Mouse (Mus musculus) heart, embryonic 16.5 days (tissue): ENCODE results near the gene Fabp7. TPM values are rescaled to one million over a fixed set of nuclear protein-coding genes. Genes with fewer than 3 reads are reported as not detected.

Experiments used
- ATAC-seq: fragments of 200-750 bp; cut with Nextera tagmentation; replicated peaks from 2 replicates; pipeline ENCODE4 v1.8.0; 2017; ENCODE audit warnings: moderate number of reproducible peaks; ENCODE audit not compliant: insufficient read depth, low FRiP score; ENCODE audit errors: extremely low read depth
- H3K27ac ChIP-seq: fragments of 300-500 bp; sonication (generic); 2 replicates; pipeline ENCODE4 v1.5.1; 2014; ENCODE audit warnings: mild to moderate bottlenecking, low read length, control low read depth, moderate library complexity
- H3K27me3 ChIP-seq: fragments of 300-500 bp; sonication (generic); 2 replicates; pipeline ENCODE4 v1.6.1; 2014; ENCODE audit warnings: low read length, mixed read lengths; ENCODE audit not compliant: control insufficient read depth, insufficient read depth
- H3K36me3 ChIP-seq: fragments of 300-500 bp; sonication (generic); 2 replicates; pipeline ENCODE4 v1.6.1; 2014; ENCODE audit not compliant: control insufficient read depth, insufficient read depth
- H3K4me1 ChIP-seq: fragments of 300-500 bp; sonication (generic); 2 replicates; pipeline ENCODE4 v1.6.1; 2014; ENCODE audit warnings: low read length, mixed read lengths; ENCODE audit not compliant: control insufficient read depth, insufficient read depth
- H3K4me2 ChIP-seq: fragments of 300-500 bp; sonication (generic); 2 replicates; pipeline ENCODE4 v1.6.1; 2014; ENCODE audit warnings: low read depth, mild to moderate bottlenecking, control low read depth, low read length
- H3K4me3 ChIP-seq: fragments of 300-500 bp; sonication (generic); 2 replicates; pipeline ENCODE4 v1.5.1; 2014; ENCODE audit warnings: mild to moderate bottlenecking, control low read depth, low read length
- H3K9ac ChIP-seq: fragments of 300-500 bp; sonication (generic); 2 replicates; pipeline ENCODE4 v1.6.1; 2014; ENCODE audit warnings: low read length, control low read depth
- H3K9me3 ChIP-seq: fragments of 300-500 bp; sonication (generic); replicated peaks from 2 replicates; pipeline ENCODE4 v1.6.1; 2016; ENCODE audit warnings: low read length; ENCODE audit not compliant: control insufficient read depth
- WGBS: fragments of 180-500 bp; shearing (Covaris S2); extraction: QIAGEN DNeasy Blood & Tissue Kit; methylation state at CpG from one replicate; pipeline ENCODE4 v1.1.7; 2014; 5-methylcytosine and 5-hydroxymethylcytosine counted together
- polyA plus RNA-seq: library from polyadenylated mRNA; unstranded; fragments of >200 nt; fragmentation: Nextera tagmentation; extraction: Ambion mirVana; gene quantifications from 2 replicates; pipeline ENCODE4 v1.2.1, GENCODE M21; 2015

The Fabp7 gene
- polyA plus RNA-seq, 1 experiment from 2014 or later, result 12.9 TPM

DNA sequence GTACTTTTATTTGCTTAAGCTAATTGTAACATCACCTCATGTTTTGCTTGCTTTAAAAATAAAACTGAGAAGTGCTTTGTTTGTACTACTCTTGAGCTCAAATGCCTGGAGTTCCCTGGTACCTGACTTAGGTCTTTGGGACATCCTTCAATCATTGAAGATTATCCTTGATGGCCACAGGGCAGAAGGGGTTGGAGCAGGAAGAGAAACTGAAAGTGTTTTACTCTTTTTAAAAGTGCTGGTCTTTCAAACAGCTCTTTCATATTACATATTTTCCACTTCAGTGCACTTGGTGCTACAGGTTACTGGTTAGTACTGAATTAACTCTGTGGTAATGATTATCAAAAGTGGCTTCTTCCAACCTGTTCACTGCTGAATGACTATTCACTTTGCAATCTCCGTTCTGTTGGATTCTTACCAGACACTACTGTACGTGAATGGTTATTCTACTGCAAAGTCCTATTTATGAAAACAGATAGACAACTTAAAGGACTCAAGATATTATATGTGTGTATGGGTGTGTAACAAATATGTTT is 29.4 kb upstream of the Fabp7 start:
- H3K4me3 ChIP-seq, result no peak overlapping the region
- no peaks in the 10 kb centered on the region for H3K4me1 ChIP-seq
- no peaks in the 10 kb centered on the region for H3K27me3 ChIP-seq
- H3K36me3 ChIP-seq, result no peaks in the 10 kb centered on the region
- H3K9me3 ChIP-seq, result 0 out of 2 replicates have a peak, but pooled peaks cover 4% of the 10 kb centered on the region
- no peak overlapping the region for H3K9ac ChIP-seq
- H3K4me2 ChIP-seq, result no peak overlapping the region
- WGBS, result 81% methylated on average over 2 of the region's 2 CpGs
- ATAC-seq, result no peak
- H3K27ac ChIP-seq, result no peak overlapping the region

DNA sequence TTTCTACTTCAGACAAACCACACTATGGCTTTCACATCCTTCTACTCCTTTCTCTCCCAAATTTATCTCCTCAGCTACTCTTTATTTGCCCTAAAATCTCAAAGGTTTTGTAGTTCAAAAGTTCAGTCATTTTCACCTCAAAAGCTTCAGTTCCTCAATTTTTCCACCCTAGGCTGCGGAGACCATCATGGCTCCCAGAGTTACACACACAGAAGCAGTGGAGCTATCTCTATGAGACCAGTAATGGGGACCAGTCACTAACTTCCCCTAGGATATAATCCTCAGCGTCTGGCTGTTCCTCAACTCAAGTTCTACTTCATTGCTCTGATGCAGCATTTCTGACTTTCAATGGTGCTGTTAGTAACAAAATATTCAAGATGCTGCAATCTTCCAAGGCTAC is 25.7 kb upstream of the Fabp7 start:
- Histone ChIP-seq H3K4me3 (no peak overlapping the region), H3K27me3 (no peaks in the 10 kb centered on the region), H3K9ac (no peak overlapping the region), H3K36me3 (no peaks in the 10 kb centered on the region), H3K27ac (no peak overlapping the region), H3K9me3 (0 out of 2 replicates have a peak, but pooled peaks cover 4% of the 10 kb centered on the region), H3K4me2 (no peak overlapping the region), H3K4me1 (no peaks in the 10 kb centered on the region; the same call in 1 of the 2 replicates)
- WGBS, result 83% methylated on average over 2 of the region's 2 CpGs
- ATAC-seq, result no peak

DNA sequence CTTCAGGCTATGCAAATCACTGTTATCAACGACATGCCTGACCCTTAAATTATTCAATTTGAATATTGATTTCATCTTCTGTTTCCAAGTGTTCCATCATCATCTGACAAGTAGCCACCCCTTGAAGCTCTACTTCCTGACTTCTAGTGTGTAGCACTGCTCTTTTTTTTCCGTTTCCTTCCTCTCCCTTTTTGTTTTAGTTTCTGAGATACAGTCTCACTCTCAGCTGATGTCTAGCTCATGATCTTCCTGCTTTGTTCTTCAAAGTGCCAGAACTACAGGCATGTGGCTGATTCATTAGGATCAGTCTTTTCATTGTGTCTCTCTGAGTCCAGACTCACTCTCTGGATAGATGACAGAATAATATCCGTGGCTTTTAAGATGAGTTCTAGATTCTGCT is 24.0 kb upstream of the Fabp7 start:
- Histone ChIP-seq H3K4me3 (no peak overlapping the region), H3K9me3 (0 out of 2 replicates have a peak, but pooled peaks cover 4% of the 10 kb centered on the region), H3K36me3 (no peaks in the 10 kb centered on the region), H3K27ac (no peak overlapping the region), H3K4me2 (no peak overlapping the region), H3K27me3 (no peaks in the 10 kb centered on the region), H3K4me1 (no peaks in the 10 kb centered on the region; the same call in 1 of the 2 replicates), H3K9ac (no peak overlapping the region)
- no peak for ATAC-seq
- WGBS, result 52% methylated on average over 3 of the region's 3 CpGs

DNA sequence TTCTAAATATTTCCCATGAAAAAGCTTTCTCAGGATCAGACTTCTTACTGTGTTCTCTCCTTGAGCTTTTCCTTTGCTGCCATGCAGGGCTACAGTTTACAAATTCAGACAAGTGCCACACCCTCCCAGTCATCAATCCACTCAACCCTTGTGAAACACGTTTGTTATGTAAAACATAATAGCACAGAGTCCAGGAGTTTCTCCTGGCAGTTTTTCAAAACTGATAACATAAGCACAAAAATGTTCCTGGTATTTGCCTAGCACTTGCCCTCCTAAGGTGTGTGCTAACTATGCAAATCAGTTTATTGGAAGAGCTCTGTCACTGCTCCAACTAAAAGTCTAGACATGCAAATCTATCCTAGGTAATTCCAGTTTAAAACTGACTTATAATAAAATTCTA is 21.6 kb upstream of the Fabp7 start:
- H3K9me3 ChIP-seq, result 0 out of 2 replicates have a peak, but pooled peaks cover 4% of the 10 kb centered on the region
- H3K4me1 ChIP-seq, result no peaks in the 10 kb centered on the region; the same call in 1 of the 2 replicates
- no peak overlapping the region for H3K27ac ChIP-seq
- WGBS, result 22% methylated on average over 1 of the region's 1 CpGs
- H3K36me3 ChIP-seq, result no peaks in the 10 kb centered on the region
- no peak for ATAC-seq
- H3K4me3 ChIP-seq, result no peak overlapping the region
- H3K4me2 ChIP-seq, result no peak overlapping the region
- no peak overlapping the region for H3K9ac ChIP-seq
- no peaks in the 10 kb centered on the region for H3K27me3 ChIP-seq

- Histone ChIP-seq H3K4me2 (no peak overlapping the region), H3K4me1 (peaks cover 6% of the 10 kb centered on the region), H3K36me3 (no peaks in the 10 kb centered on the region), H3K4me3 (no peak overlapping the region), H3K27ac (no peak overlapping the region), H3K27me3 (no peaks in the 10 kb centered on the region), H3K9ac (no peak overlapping the region), H3K9me3 (no peaks in the 10 kb centered on the region)
- 59% methylated on average over 12 of the region's 13 CpGs for WGBS
- ATAC-seq, result no peak
Observed at GRCm38 (mm10) chr10:57783289-57784130, 1.2 kb upstream of the Fabp7 start.

- no peaks in the 10 kb centered on the region for H3K27me3 ChIP-seq
- 26% methylated on average over 7 of the region's 7 CpGs for WGBS
- no peak overlapping the region for H3K27ac ChIP-seq
- H3K4me1 ChIP-seq, result peaks cover 6% of the 10 kb centered on the region
- no peak overlapping the region; the same call in 1 of the 2 replicates for H3K4me3 ChIP-seq
- H3K36me3 ChIP-seq, result no peaks in the 10 kb centered on the region
- no peaks in the 10 kb centered on the region for H3K9me3 ChIP-seq
- peak overlapping the region; percentile 11 for H3K4me2 ChIP-seq
- H3K9ac ChIP-seq, result no peak overlapping the region
- ATAC-seq, result no peak
Observed at GRCm38 (mm10) chr10:57784131-57784875, 378 bp upstream of the Fabp7 start.

- H3K27ac ChIP-seq, result no peak overlapping the region
- no peaks in the 10 kb centered on the region for H3K27me3 ChIP-seq
- H3K4me2 ChIP-seq, result no peak overlapping the region
- no peaks in the 10 kb centered on the region for H3K9me3 ChIP-seq
- H3K4me1 ChIP-seq, result peaks cover 6% of the 10 kb centered on the region
- H3K36me3 ChIP-seq, result no peaks in the 10 kb centered on the region
- 66% methylated on average over 2 of the region's 2 CpGs for WGBS
- H3K9ac ChIP-seq, result no peak overlapping the region
- H3K4me3 ChIP-seq, result no peak overlapping the region
- no peak for ATAC-seq
Observed at GRCm38 (mm10) chr10:57785552-57785951, 871 bp downstream of the Fabp7 start.

DNA sequence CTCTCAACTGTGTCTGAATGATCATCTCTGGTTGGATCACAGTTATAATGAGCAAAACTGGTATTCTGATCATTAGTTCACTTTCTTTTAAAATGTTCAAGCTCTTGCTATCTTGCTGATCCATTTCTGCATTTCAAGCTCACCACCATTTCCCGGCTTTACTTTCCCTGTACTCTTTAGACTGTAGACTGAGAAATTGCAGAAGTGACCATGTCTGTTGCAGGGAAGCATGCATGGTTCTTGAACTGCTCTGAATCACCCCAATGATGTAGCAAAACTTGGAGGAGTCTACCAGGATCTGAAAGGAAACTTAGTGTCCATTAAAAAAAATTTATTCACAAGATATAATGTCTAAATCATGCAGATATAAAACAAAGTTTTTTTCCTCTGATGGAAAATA is 8.3 kb downstream of the Fabp7 start:
- no peaks in the 10 kb centered on the region for H3K27me3 ChIP-seq
- H3K4me3 ChIP-seq, result no peak overlapping the region
- no peak for ATAC-seq
- WGBS, result 90% methylated on average over 1 of the region's 1 CpGs
- H3K4me1 ChIP-seq, result peaks cover 12% of the 10 kb centered on the region
- no peak overlapping the region for H3K27ac ChIP-seq
- H3K9me3 ChIP-seq, result no peaks in the 10 kb centered on the region
- H3K36me3 ChIP-seq, result no peaks in the 10 kb centered on the region
- no peak overlapping the region for H3K9ac ChIP-seq
- no peak overlapping the region for H3K4me2 ChIP-seq

DNA sequence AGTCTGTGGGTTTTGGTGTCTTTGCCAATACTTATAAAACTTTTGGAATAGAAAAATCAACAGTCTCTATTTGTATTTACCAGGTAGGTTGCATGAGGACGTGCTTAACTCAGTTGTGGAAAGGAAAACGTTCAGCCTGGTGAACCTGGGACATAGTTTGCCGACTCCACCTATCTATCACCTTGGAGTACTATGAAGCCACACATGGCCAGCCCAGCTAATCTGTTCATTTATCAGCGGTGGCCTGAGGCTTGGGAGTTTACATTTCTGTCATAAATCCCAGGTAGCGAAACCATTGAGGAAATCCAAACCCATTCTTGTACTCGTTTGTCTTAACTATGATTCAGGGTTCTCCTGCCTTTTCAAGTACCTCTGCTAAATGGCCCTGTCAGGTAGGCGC is 9.3 kb downstream of the Fabp7 start, which contains the start of gene Smpdl3a:
Gene Smpdl3a (plus strand): TSS at position 318 of the 400 bp plus-strand sequence.
- Histone ChIP-seq H3K9ac (peak within 1 kb of the TSS; percentile 91), H3K27ac (peak within 1 kb of the TSS; percentile 67), H3K9me3 (no peaks in the 10 kb centered on the region), H3K4me2 (peak within 1 kb of the TSS; percentile 95), H3K27me3 (no peaks in the 10 kb centered on the region), H3K36me3 (no peaks in the 10 kb centered on the region), H3K4me3 (peak within 1 kb of the TSS; percentile 80), H3K4me1 (peaks cover 12% of the 10 kb centered on the region)
- no peak for ATAC-seq
- whole genome bisulfite sequencing, result 74% methylated on average over 7 of the region's 7 CpGs
